Mouse (Mus musculus): ENCODE data around the gene Hipk1.
"Not testable (repeated sequence)": the region's sequence is repeated elsewhere in the genome, so short reads cannot be mapped to it uniquely, and the experiment has no call there.

The Hipk1 gene

GRCm38 (mm10) chr3:103796389-103796788 lies 5.0 kb upstream of the Hipk1 start:
- no peak for DNase-seq (ENCODE audit: extremely low read depth, insufficient read length, low spot score)

GRCm38 (mm10) chr3:103792566-103792965 lies 1.2 kb upstream of the Hipk1 start:
- DNase-seq (ENCODE audit: extremely low read depth, insufficient read length, low spot score): no peak

GRCm38 (mm10) chr3:103792111-103792406 lies 696 bp upstream of the Hipk1 start:
- not testable (repeated sequence) for DNase-seq (ENCODE audit: extremely low read depth, insufficient read length, low spot score)

- peak; percentile 71 for DNase-seq (ENCODE audit: extremely low read depth, insufficient read length, low spot score)
Observed at GRCm38 (mm10) chr3:103790346-103791145, 817 bp downstream of the Hipk1 start.

- peak; percentile 50 for DNase-seq (ENCODE audit: extremely low read depth, insufficient read length, low spot score)
Observed at GRCm38 (mm10) chr3:103789891-103790345, 1.4 kb downstream of the Hipk1 start.

GRCm38 (mm10) chr3:103789096-103789495 lies 2.3 kb downstream of the Hipk1 start:
- DNase-seq (ENCODE audit: extremely low read depth, insufficient read length, low spot score): no peak

GRCm38 (mm10) chr3:103787225-103787624 lies 4.1 kb downstream of the Hipk1 start:
- no peak for DNase-seq (ENCODE audit: extremely low read depth, insufficient read length, low spot score)

GRCm38 (mm10) chr3:103782844-103783609 lies 8.3 kb downstream of the Hipk1 start:
- no peak for DNase-seq (ENCODE audit: extremely low read depth, insufficient read length, low spot score)

- DNase-seq (ENCODE audit: extremely low read depth, insufficient read length, low spot score): no peak
Observed at GRCm38 (mm10) chr3:103780777-103781176, 10.6 kb downstream of the Hipk1 start.

GRCm38 (mm10) chr3:103780271-103780670 lies 11.1 kb downstream of the Hipk1 start:
- DNase-seq (ENCODE audit: extremely low read depth, insufficient read length, low spot score): no peak

GRCm38 (mm10) chr3:103779183-103779582 lies 12.2 kb downstream of the Hipk1 start:
- DNase-seq (ENCODE audit: extremely low read depth, insufficient read length, low spot score): no peak

- no peak for DNase-seq (ENCODE audit: extremely low read depth, insufficient read length, low spot score)
Observed at GRCm38 (mm10) chr3:103778660-103779059, 12.7 kb downstream of the Hipk1 start.

GRCm38 (mm10) chr3:103777940-103778339 lies 13.4 kb downstream of the Hipk1 start:
- DNase-seq (ENCODE audit: extremely low read depth, insufficient read length, low spot score): no peak

- no peak for DNase-seq (ENCODE audit: extremely low read depth, insufficient read length, low spot score)
Observed at GRCm38 (mm10) chr3:103774009-103774408, 17.4 kb downstream of the Hipk1 start.

- no peak for DNase-seq (ENCODE audit: extremely low read depth, insufficient read length, low spot score)
Observed at GRCm38 (mm10) chr3:103773508-103773907, 17.9 kb downstream of the Hipk1 start.

- no peak for DNase-seq (ENCODE audit: extremely low read depth, insufficient read length, low spot score)
Observed at GRCm38 (mm10) chr3:103772846-103773245, 18.5 kb downstream of the Hipk1 start.

- DNase-seq (ENCODE audit: extremely low read depth, insufficient read length, low spot score): peak; percentile 58
Observed at GRCm38 (mm10) chr3:103771531-103772130, 19.7 kb downstream of the Hipk1 start.

- no peak for DNase-seq (ENCODE audit: extremely low read depth, insufficient read length, low spot score)
Observed at GRCm38 (mm10) chr3:103766789-103767188, 24.6 kb downstream of the Hipk1 start.

GRCm38 (mm10) chr3:103759261-103759970 lies 31.9 kb downstream of the Hipk1 start:
- DNase-seq (ENCODE audit: extremely low read depth, insufficient read length, low spot score): peak; percentile 60

GRCm38 (mm10) chr3:103758456-103758855 lies 32.9 kb downstream of the Hipk1 start:
- DNase-seq (ENCODE audit: extremely low read depth, insufficient read length, low spot score): no peak

- no peak for DNase-seq (ENCODE audit: extremely low read depth, insufficient read length, low spot score)
Observed at GRCm38 (mm10) chr3:103756920-103757319, 34.4 kb downstream of the Hipk1 start.
